Mouse (Mus musculus): ENCODE measurements around the gene Nt5c3b. TPM values are rescaled to one million over a fixed set of nuclear protein-coding genes. Genes with fewer than 3 reads are reported as not detected.

The Nt5c3b gene
- total RNA-seq, 2 experiments from 2014 or later, result 60.5 to 66.4 TPM

- DNase-seq (ENCODE audit: low spot score in 2 of 2), result no peak
These were observed 58.9 kb downstream of the Nt5c3b start for GRCm38 (mm10) chr11:100382682-100383081.

GRCm38 (mm10) chr11:100379311-100379710, 62.3 kb downstream of the Nt5c3b start:
- DNase-seq (ENCODE audit: low spot score in 2 of 2), result no peak

GRCm38 (mm10) chr11:100378446-100378845, 63.2 kb downstream of the Nt5c3b start:
- no peak for DNase-seq (ENCODE audit: low spot score in 2 of 2)

- no peak for DNase-seq (ENCODE audit: low spot score in 2 of 2)
These were observed 63.6 kb downstream of the Nt5c3b start for GRCm38 (mm10) chr11:100377989-100378388.

GRCm38 (mm10) chr11:100376746-100377389, 64.7 kb downstream of the Nt5c3b start:
- no peak for DNase-seq (ENCODE audit: low spot score in 2 of 2)

- no peak for DNase-seq (ENCODE audit: low spot score in 2 of 2)
These were observed 65.6 kb downstream of the Nt5c3b start for GRCm38 (mm10) chr11:100376005-100376404.

- no peak for DNase-seq (ENCODE audit: low spot score in 2 of 2)
These were observed 66.5 kb downstream of the Nt5c3b start for GRCm38 (mm10) chr11:100375127-100375526.

Small RNA genes within 50 kb of the gene (microRNA-seq; reads per million reads assigned to microRNA genes)
- 0 reads per million in 2 experiments for gene Gm27374
- gene Mir7116, result 0 reads per million in 2 experiments

Other genes with a start within 250 kb of the Nt5c3b start
- 1 to 10 TPM; 1.1 to 1.2 TPM for gene Krt9, start 248.6 kb downstream of the Nt5c3b start, total RNA-seq (2021)
- gene Krt14, start 234.3 kb downstream of the Nt5c3b start, total RNA-seq (2021), result under 1 TPM in 1 of 2 experiments, not detected in 1; 0.43 TPM
- not detected for gene Krt16, start 192.9 kb downstream of the Nt5c3b start, total RNA-seq (2021)
- gene Krt17, start 180.8 kb downstream of the Nt5c3b start, total RNA-seq (2021), result not detected
- gene Krt42, start 171.9 kb downstream of the Nt5c3b start, total RNA-seq (2021), result not detected
- gene Eif1, start 121.9 kb downstream of the Nt5c3b start, total RNA-seq (2021), result 100 to 1,000 TPM; 648 to 674 TPM
- not detected for gene Gast, start 107.4 kb downstream of the Nt5c3b start, total RNA-seq (2021)
- 100 to 1,000 TPM; 124 to 125 TPM for gene Hap1, start 85.7 kb downstream of the Nt5c3b start, total RNA-seq (2021)
- gene Jup, start 44.0 kb downstream of the Nt5c3b start, total RNA-seq (2021), result 10 to 100 TPM; 46.2 to 51.1 TPM
- 1 to 10 TPM; 8.9 TPM for gene P3h4, start 27.0 kb downstream of the Nt5c3b start, total RNA-seq (2021)
- 10 to 100 TPM; 15.1 to 15.2 TPM for gene Fkbp10, start 26.1 kb downstream of the Nt5c3b start, total RNA-seq (2021)
- gene Klhl10, start 109 bp upstream of the Nt5c3b start, total RNA-seq (2021), result 1 to 10 TPM in 1 of 2 experiments, under 1 TPM in 1; 0.98 to 1.1 TPM
- 10 to 100 TPM; 71.8 to 72.9 TPM for gene Klhl11, start 30.9 kb upstream of the Nt5c3b start, total RNA-seq (2021)
- 100 to 1,000 TPM; 127 to 134 TPM for gene Acly, start 86.2 kb upstream of the Nt5c3b start, total RNA-seq (2021)
- gene Ttc25, start 103.8 kb upstream of the Nt5c3b start, total RNA-seq (2021), result 1 to 10 TPM; 1.0 to 1.6 TPM
- 10 to 100 TPM; 88.0 to 92.7 TPM for gene Cnp, start 133.1 kb upstream of the Nt5c3b start, total RNA-seq (2021)
- gene Nkiras2, start 177.4 kb upstream of the Nt5c3b start, total RNA-seq (2021), result 10 to 100 TPM; 25.6 to 27.9 TPM
- gene Dnajc7, start 178.4 kb upstream of the Nt5c3b start, total RNA-seq (2021), result 100 to 1,000 TPM; 250 to 255 TPM